Comparison of ENCODE assay signal across 8 mouse cellular contexts in the genomic region with DNA sequence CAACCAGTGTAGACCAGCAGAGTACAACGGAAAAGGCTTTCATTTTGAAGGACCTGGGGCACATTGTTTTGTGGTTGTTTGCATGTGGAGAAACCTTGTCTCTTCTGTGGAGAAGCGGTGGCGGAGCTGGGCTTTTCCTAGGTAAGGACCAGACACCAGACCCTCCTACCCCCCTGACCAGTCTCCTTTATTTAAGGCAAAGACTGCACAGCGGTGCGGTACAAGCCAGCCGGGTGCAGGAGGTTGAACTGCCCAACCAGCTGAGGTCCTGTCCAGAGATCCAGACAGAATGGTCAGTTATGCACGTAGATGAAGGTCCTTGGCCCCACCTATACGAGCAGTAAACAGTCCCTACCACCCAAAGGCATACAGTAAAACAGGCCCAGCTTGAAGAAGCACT. TPM values are rescaled to one million over a fixed set of nuclear protein-coding genes. Genes with fewer than 3 reads are reported as not detected.
DNase-seq lines count a peak whose midpoint lies in the region; ATAC-seq and TF ChIP-seq lines count a peak whose summit lies in the region.
"Had no signal": no experiment of that assay in that cellular context is flagged by ENCODE, and none has a peak within 500 bp of the region (broad histone marks: within the 10 kb centered on the region; RNA-seq: fewer than 3 reads in every experiment).

No protein-coding gene starts in this region.

- peaks cover 25% of the 10 kb centered on the region for H3K4me1 ChIP-seq in lung, embryonic 15.5 days
- peaks cover 10% of the 10 kb centered on the region; the same call in 1 of the 2 replicates for H3K4me1 ChIP-seq in forebrain, postnatal 0 days (ENCODE audit: insufficient read depth)
- peaks cover 31% of the 10 kb centered on the region for H3K4me1 ChIP-seq in limb, embryonic 13.5 days
- H3K4me1 ChIP-seq in stomach, embryonic 14.5 days (ENCODE audit: control insufficient read depth, insufficient read depth, low read length) = peaks cover 15% of the 10 kb centered on the region

- DNase-seq in lung, postnatal 10 days = no peak
- no peak for DNase-seq in forebrain, postnatal 0 days
- no peak for DNase-seq in right cerebral cortex, adult 2 months (ENCODE audit: low spot score in 2 of 2)
- no peak for DNase-seq in layer of hippocampus, postnatal 14 days (ENCODE audit: low spot score in 2 of 2)

- H3K36me3 ChIP-seq in lung, embryonic 15.5 days = no peaks in the 10 kb centered on the region
- no peaks in the 10 kb centered on the region for H3K36me3 ChIP-seq in forebrain, postnatal 0 days (ENCODE audit: insufficient read depth)
- no peaks in the 10 kb centered on the region for H3K36me3 ChIP-seq in limb, embryonic 13.5 days
- no peaks in the 10 kb centered on the region for H3K36me3 ChIP-seq in stomach, embryonic 14.5 days (ENCODE audit: control insufficient read depth, insufficient read depth, low read length)

- H3K27ac ChIP-seq in lung, embryonic 15.5 days = no peak overlapping the region
- H3K27ac ChIP-seq in forebrain, postnatal 0 days (ENCODE audit: low read depth, low read length) = no peak overlapping the region
- no peak overlapping the region for H3K27ac ChIP-seq in limb, embryonic 13.5 days
- no peak overlapping the region for H3K27ac ChIP-seq in stomach, embryonic 14.5 days (ENCODE audit: low read length)

- ATAC-seq in lung, embryonic 15.5 days (ENCODE audit: borderline replicate concordance, extremely low read depth, low FRiP score, low TSS enrichment) = no peak
- ATAC-seq in forebrain, postnatal 0 days = no peak
- no peak for ATAC-seq in limb, embryonic 13.5 days (ENCODE audit: low FRiP score, low read depth)
- ATAC-seq in stomach, embryonic 14.5 days (ENCODE audit: insufficient number of reproducible peaks, insufficient read depth, low FRiP score, low read depth) = no peak

- no peak overlapping the region for H3K4me3 ChIP-seq in lung, embryonic 15.5 days
- H3K4me3 ChIP-seq in forebrain, postnatal 0 days (ENCODE audit: low read depth, low read length) = 0 out of 2 replicates have a peak overlapping the region, but pooled peaks have one; percentile 36
- H3K4me3 ChIP-seq in limb, embryonic 13.5 days = peak overlapping the region; percentile 40
- peak overlapping the region; percentile 22; the same call in 1 of the 2 replicates for H3K4me3 ChIP-seq in stomach, embryonic 14.5 days (ENCODE audit: low read depth, low read length)

- no peak overlapping the region for H3K9ac ChIP-seq in lung, embryonic 15.5 days
- H3K9ac ChIP-seq in forebrain, postnatal 0 days = no peak overlapping the region
- H3K9ac ChIP-seq in limb, embryonic 13.5 days = no peak overlapping the region
- H3K9ac ChIP-seq in stomach, embryonic 14.5 days (replicated peaks; ENCODE audit: low read depth, low read length) = no peak overlapping the region

- no peak for TF ChIP-seq CTCF in forebrain, postnatal 0 days (IDR thresholded peaks at IDR 0.05; ENCODE audit: low read depth)

- H3K4me2 ChIP-seq in lung, embryonic 15.5 days = peak overlapping the region; percentile 54
- peak overlapping the region; percentile 71; the same call in 1 of the 2 replicates for H3K4me2 ChIP-seq in forebrain, postnatal 0 days (ENCODE audit: low read depth)
- H3K4me2 ChIP-seq in limb, embryonic 13.5 days (replicated peaks) = peak overlapping the region; percentile 62
- no peak overlapping the region; the same call in 1 of the 2 replicates for H3K4me2 ChIP-seq in stomach, embryonic 14.5 days (replicated peaks; ENCODE audit: low read depth, low read length)

- no peaks in the 10 kb centered on the region for H3K9me3 ChIP-seq in lung, embryonic 15.5 days
- no peaks in the 10 kb centered on the region for H3K9me3 ChIP-seq in forebrain, postnatal 0 days (ENCODE audit: low read length)
- H3K9me3 ChIP-seq in limb, embryonic 13.5 days = no peaks in the 10 kb centered on the region
- no peaks in the 10 kb centered on the region for H3K9me3 ChIP-seq in stomach, embryonic 14.5 days (ENCODE audit: control insufficient read depth, low read depth, low read length)

- peaks cover 94% of the 10 kb centered on the region for H3K27me3 ChIP-seq in lung, embryonic 15.5 days
- H3K27me3 ChIP-seq in forebrain, postnatal 0 days (ENCODE audit: insufficient read depth, low read length) = peaks cover 73% of the 10 kb centered on the region
- peaks cover 98% of the 10 kb centered on the region for H3K27me3 ChIP-seq in limb, embryonic 13.5 days
- peaks cover 73% of the 10 kb centered on the region for H3K27me3 ChIP-seq in stomach, embryonic 14.5 days (ENCODE audit: control insufficient read depth, insufficient read depth, low read length)

- 4% methylated on average over 8 of the region's 8 CpGs for WGBS in lung, embryonic 15.5 days
- WGBS in forebrain, postnatal 0 days = 4% methylated on average over 8 of the region's 8 CpGs
- WGBS in limb, embryonic 13.5 days = 2% methylated on average over 8 of the region's 8 CpGs
- WGBS in stomach, embryonic 14.5 days = 4% methylated on average over 8 of the region's 8 CpGs

RNA-seq across cellular contexts. Expression of gene Fev, which starts 2.4 kb away (rescaled TPM):
- polyA plus RNA-seq in lung, embryonic 15.5 days (2015; fragmentation: Nextera tagmentation; extraction: Ambion mirVana) = not detected in 2 replicates
- total RNA-seq in forebrain, postnatal 0 days (2014; rRNA removed) = not detected in 2 replicates
- polyA plus RNA-seq in forebrain, postnatal 0 days (2015; fragmentation: Nextera tagmentation; extraction: Ambion mirVana) = not detected in 2 replicates
- polyA plus RNA-seq in limb, embryonic 13.5 days (2015; fragmentation: Nextera tagmentation; extraction: Ambion mirVana) = 0.11 TPM in 1 of 2 replicates, not detected in the other
- 1.2 TPM in 1 of 2 replicates, not detected in the other for polyA plus RNA-seq in stomach, embryonic 14.5 days (2014; fragmentation: Nextera tagmentation; extraction: Ambion mirVana)
- not detected for total RNA-seq in layer of hippocampus, postnatal 14 days (2021)
- total RNA-seq: layer of hippocampus, postnatal 10 days had no signal

RNA-seq across cellular contexts. Expression of gene Cryba2, which starts 10.1 kb away (rescaled TPM):
- polyA plus RNA-seq in lung, embryonic 15.5 days (2015; fragmentation: Nextera tagmentation; extraction: Ambion mirVana) = not detected in 2 replicates
- not detected in 2 replicates for total RNA-seq in forebrain, postnatal 0 days (2014; rRNA removed)
- not detected in 2 replicates for polyA plus RNA-seq in forebrain, postnatal 0 days (2015; fragmentation: Nextera tagmentation; extraction: Ambion mirVana)
- polyA plus RNA-seq in limb, embryonic 13.5 days (2015; fragmentation: Nextera tagmentation; extraction: Ambion mirVana) = not detected in 2 replicates
- polyA plus RNA-seq in stomach, embryonic 14.5 days (2014; fragmentation: Nextera tagmentation; extraction: Ambion mirVana) = 0.36 and 0.38 TPM in 2 replicates
- under 1 TPM in 1 of 2 experiments, not detected in 1; 0.91 TPM for total RNA-seq in layer of hippocampus, postnatal 14 days (2021)

RNA-seq across cellular contexts. Expression of gene Cdk5r2, which starts 28.1 kb away (rescaled TPM):
- polyA plus RNA-seq in lung, embryonic 15.5 days (2015; fragmentation: Nextera tagmentation; extraction: Ambion mirVana) = not detected in 2 replicates
- total RNA-seq in forebrain, postnatal 0 days (2014; rRNA removed) = 24.2 and 27.2 TPM in 2 replicates
- polyA plus RNA-seq in forebrain, postnatal 0 days (2015; fragmentation: Nextera tagmentation; extraction: Ambion mirVana) = 9.7 and 10.0 TPM in 2 replicates
- polyA plus RNA-seq in limb, embryonic 13.5 days (2015; fragmentation: Nextera tagmentation; extraction: Ambion mirVana) = 0.11 TPM in 1 of 2 replicates, not detected in the other
- polyA plus RNA-seq in stomach, embryonic 14.5 days (2014; fragmentation: Nextera tagmentation; extraction: Ambion mirVana) = 0.33 and 0.46 TPM in 2 replicates
- total RNA-seq in layer of hippocampus, postnatal 14 days (2021) = 100 to 1,000 TPM; 270 to 283 TPM

RNA-seq across cellular contexts. Expression of gene Cfap65, which starts 52.6 kb away (rescaled TPM):
- 0.81 and 0.97 TPM in 2 replicates for polyA plus RNA-seq in lung, embryonic 15.5 days (2015; fragmentation: Nextera tagmentation; extraction: Ambion mirVana)
- total RNA-seq in forebrain, postnatal 0 days (2014; rRNA removed) = 2.1 and 3.4 TPM in 2 replicates
- polyA plus RNA-seq in forebrain, postnatal 0 days (2015; fragmentation: Nextera tagmentation; extraction: Ambion mirVana) = 0.52 and 1.1 TPM in 2 replicates
- polyA plus RNA-seq in limb, embryonic 13.5 days (2015; fragmentation: Nextera tagmentation; extraction: Ambion mirVana) = not detected in 2 replicates
- polyA plus RNA-seq in stomach, embryonic 14.5 days (2014; fragmentation: Nextera tagmentation; extraction: Ambion mirVana) = not detected in 2 replicates
- 1 to 10 TPM; 1.6 to 3.8 TPM for total RNA-seq in layer of hippocampus, postnatal 14 days (2021)
